Mouse (Mus musculus): Measurements from ENCODE around the gene Wsb2.

DNA sequence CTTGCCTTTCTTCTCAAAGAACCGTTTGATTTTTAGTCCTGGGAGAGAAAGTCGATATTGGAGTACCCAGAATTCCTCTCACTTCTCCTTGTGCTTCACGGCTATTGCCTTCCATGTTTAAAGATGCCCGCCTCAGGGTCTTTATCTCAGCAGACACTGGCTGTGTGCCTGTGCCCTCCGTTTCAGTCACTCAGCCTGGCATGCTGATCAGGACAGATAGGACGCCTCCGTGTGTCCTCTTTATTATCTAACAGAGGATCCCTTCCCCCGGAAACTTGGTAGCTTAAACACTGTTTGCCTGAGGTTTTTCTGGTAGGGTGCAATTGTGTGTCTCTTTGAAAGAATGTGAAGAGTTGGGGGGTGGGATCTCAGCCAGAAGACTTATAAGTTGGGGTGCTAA lies 18.6 kb upstream of the Wsb2 start:
- TF ChIP-seq CTCF (IDR thresholded peaks at IDR 0.05; ENCODE audit: low read depth) (no peak), EP300 (IDR thresholded peaks at IDR 0.05; ENCODE audit: low read depth) (no peak)
